Mouse (Mus musculus) G1E (cell line): Measurements from ENCODE around the gene Ap5b1. TPM values are rescaled to one million over a fixed set of nuclear protein-coding genes. Genes with fewer than 3 reads are reported as not detected.

ENCODE experiments used
- ATAC-seq: 2 replicates; pipeline ENCODE4 v1.8.0; 2016; ENCODE audit warnings: mild to moderate bottlenecking; ENCODE audit not compliant: insufficient number of reproducible peaks, poor library complexity, low FRiP score, severe bottlenecking; ENCODE audit errors: extremely low read depth
- DNase-seq: peaks from one replicate; pipeline ENCODE4 v3.0.0; 2012; ENCODE audit warnings: low spot score
- H3K27me3 ChIP-seq: 2 replicates; pipeline ENCODE4 v1.6.1; 2012; ENCODE audit warnings: mild to moderate bottlenecking, low read length, inconsistent platforms; ENCODE audit not compliant: insufficient read depth
- H3K36me3 ChIP-seq: replicated peaks from 2 replicates; pipeline ENCODE3; 2012; ENCODE audit warnings: mild to moderate bottlenecking, inconsistent platforms
- H3K4me1 ChIP-seq: 2 replicates; pipeline ENCODE4 v1.6.1; 2012; ENCODE audit warnings: low read depth, low read length, inconsistent platforms, mixed read lengths; ENCODE audit not compliant: insufficient read depth
- H3K4me3 ChIP-seq: 2 replicates; pipeline ENCODE4 v1.5.1; 2012; ENCODE audit warnings: low read depth, mild to moderate bottlenecking, inconsistent platforms, low read length, moderate library complexity, mixed read lengths
- H3K9me3 ChIP-seq: replicated peaks from 2 replicates; pipeline ENCODE4 v1.6.1; 2012; ENCODE audit warnings: inconsistent platforms
- CTCF ChIP-seq: IDR thresholded peaks from 2 replicates; pipeline ENCODE4 v1.5.1; 2012; ENCODE audit warnings: low read depth, low read length, inconsistent platforms, mixed read lengths
- GATA1 ChIP-seq: IDR thresholded peaks from 2 replicates; pipeline ENCODE4 v1.6.1; 2012; ENCODE audit warnings: borderline replicate concordance, low read length, inconsistent platforms, mixed read lengths
- GATA2 ChIP-seq: IDR thresholded peaks from 2 replicates; pipeline ENCODE4 v1.6.1; 2012; ENCODE audit warnings: low read depth, low read length, inconsistent platforms, borderline replicate concordance
- POLR2AphosphoS5 ChIP-seq: IDR thresholded peaks from 2 replicates; pipeline ENCODE4 v1.6.1; 2012; ENCODE audit warnings: low read depth, low read length, inconsistent platforms; ENCODE audit not compliant: insufficient replicate concordance
- TAL1 ChIP-seq: conservative IDR thresholded peaks from 2 replicates; pipeline ENCODE4 v1.6.1; 2012; ENCODE audit warnings: low read depth, low read length, inconsistent platforms, mixed read lengths
- polyA plus RNA-seq: library from polyadenylated mRNA; stranded (reverse); fragments of >175 nt; gene quantifications from 2 replicates; pipeline ENCODE4 v1.2.3, GENCODE M21; 2012
- total RNA-seq, 2 experiments: library from RNA; stranded (forward) in 1 of 2; stranded (reverse) in 1 of 2; fragments of 200-1000 nt in 1 of 2; fragments of >200 nt in 1 of 2; fragmentation: Nextera tagmentation in 1 of 2; gene quantifications; 2 replicates each; pipeline ENCODE4 v1.2.3; 2014 to 2017

The Ap5b1 gene
- total and polyA plus RNA-seq, 3 experiments = 6.5 to 16.4 (median 11.0) TPM

DNA sequence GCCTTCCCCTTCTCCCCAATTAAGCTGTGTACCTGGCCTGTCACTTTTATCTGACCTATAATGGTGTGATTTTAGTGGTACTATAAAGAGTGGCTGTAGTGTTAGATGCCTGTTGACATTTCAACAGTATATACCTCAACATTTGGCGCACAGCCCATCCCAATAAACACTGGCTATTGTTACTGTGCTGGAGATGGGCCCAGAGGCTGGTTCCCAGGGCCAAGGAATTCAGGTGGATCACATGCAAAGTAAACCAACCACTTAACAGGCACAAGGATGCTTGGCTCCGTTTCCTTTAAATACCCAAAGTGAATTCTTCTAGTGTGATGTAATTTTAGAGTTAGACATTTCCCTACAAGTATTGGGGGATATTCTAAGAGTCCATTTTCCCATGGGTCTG, 47.1 kb downstream of the Ap5b1 start:
- peaks cover 50% of the 10 kb centered on the region for H3K4me1 ChIP-seq
- H3K4me3 ChIP-seq = no peak overlapping the region
- no peaks in the 10 kb centered on the region for H3K36me3 ChIP-seq
- TF ChIP-seq TAL1 (no peak), POLR2AphosphoS5 (no peak), GATA2 (no peak), CTCF (no peak), GATA1 (no peak)
- DNase-seq (no peak), ATAC-seq (no peak)
- no peaks in the 10 kb centered on the region for H3K9me3 ChIP-seq
- H3K27me3 ChIP-seq = no peaks in the 10 kb centered on the region

DNA sequence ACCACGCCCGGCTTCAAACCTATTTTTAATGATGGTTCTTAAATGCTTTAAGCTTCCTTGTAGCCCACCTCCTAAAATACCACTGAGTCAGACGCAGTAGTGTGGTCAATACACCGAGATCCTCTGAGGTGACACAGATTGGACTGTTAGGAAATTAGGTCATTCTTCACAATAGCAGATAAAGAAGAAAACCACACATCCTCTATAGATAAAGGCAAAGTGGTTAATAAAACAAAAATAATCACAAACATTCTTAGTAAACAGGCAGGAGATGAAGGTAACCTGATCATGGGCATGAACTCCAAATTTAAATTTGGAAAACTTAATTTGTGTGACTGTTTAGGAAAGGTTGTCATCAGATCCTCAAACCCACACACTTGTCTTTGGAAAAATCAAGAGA, 52.2 kb downstream of the Ap5b1 start:
- DNase-seq (no peak), ATAC-seq (no peak)
- Histone ChIP-seq H3K36me3 (no peaks in the 10 kb centered on the region), H3K27me3 (peaks cover 13% of the 10 kb centered on the region; the same call in 1 of the 2 replicates), H3K4me3 (no peak overlapping the region), H3K4me1 (peaks cover 26% of the 10 kb centered on the region), H3K9me3 (no peaks in the 10 kb centered on the region)
- TF ChIP-seq TAL1 = no peak

Other genes starting within 250 kb of the Ap5b1 start
Only the 20 nearest of the 29 such genes appear.
- gene Drap1, start 143.0 kb upstream of the Ap5b1 start, total RNA-seq (2014; fragmentation: Nextera tagmentation) = 44.6 and 46.0 TPM in 2 replicates
- 81.5 and 87.0 TPM in 2 replicates for gene Drap1, start 143.0 kb upstream of the Ap5b1 start, total RNA-seq (2017)
- 305 and 329 TPM in 2 replicates for gene Drap1, start 143.0 kb upstream of the Ap5b1 start, polyA plus RNA-seq
- gene AI837181, start 142.9 kb upstream of the Ap5b1 start, total RNA-seq (2014; fragmentation: Nextera tagmentation) = 29.8 and 30.5 TPM in 2 replicates
- 10.2 and 10.5 TPM in 2 replicates for gene AI837181, start 142.9 kb upstream of the Ap5b1 start, total RNA-seq (2017)
- gene AI837181, start 142.9 kb upstream of the Ap5b1 start, polyA plus RNA-seq = 59.5 and 68.5 TPM in 2 replicates
- 0.90 and 3.0 TPM in 2 replicates for gene Fosl1, start 120.5 kb upstream of the Ap5b1 start, total RNA-seq (2014; fragmentation: Nextera tagmentation)
- gene Fosl1, start 120.5 kb upstream of the Ap5b1 start, total RNA-seq (2017) = 1.9 and 2.3 TPM in 2 replicates
- 3.4 and 3.6 TPM in 2 replicates for gene Fosl1, start 120.5 kb upstream of the Ap5b1 start, polyA plus RNA-seq
- gene Ccdc85b, start 110.1 kb upstream of the Ap5b1 start, total RNA-seq (2014; fragmentation: Nextera tagmentation) = 1.9 and 3.3 TPM in 2 replicates
- gene Ccdc85b, start 110.1 kb upstream of the Ap5b1 start, total RNA-seq (2017) = 3.0 and 4.1 TPM in 2 replicates
- gene Ccdc85b, start 110.1 kb upstream of the Ap5b1 start, polyA plus RNA-seq = 13.1 and 16.9 TPM in 2 replicates
- 50.8 and 53.9 TPM in 2 replicates for gene Fibp, start 107.4 kb upstream of the Ap5b1 start, total RNA-seq (2014; fragmentation: Nextera tagmentation)
- 71.8 and 104 TPM in 2 replicates for gene Fibp, start 107.4 kb upstream of the Ap5b1 start, total RNA-seq (2017)
- gene Fibp, start 107.4 kb upstream of the Ap5b1 start, polyA plus RNA-seq = 42.8 and 162 TPM in 2 replicates
- not detected in 2 replicates for gene Ctsw, start 99.5 kb upstream of the Ap5b1 start, total RNA-seq (2014; fragmentation: Nextera tagmentation)
- not detected in 2 replicates for gene Ctsw, start 99.5 kb upstream of the Ap5b1 start, total RNA-seq (2017)
- gene Ctsw, start 99.5 kb upstream of the Ap5b1 start, polyA plus RNA-seq = not detected in 2 replicates
- 4.1 and 6.7 TPM in 2 replicates for gene Efemp2, start 94.1 kb upstream of the Ap5b1 start, total RNA-seq (2014; fragmentation: Nextera tagmentation)
- 4.6 and 6.6 TPM in 2 replicates for gene Efemp2, start 94.1 kb upstream of the Ap5b1 start, total RNA-seq (2017)
- 3.0 and 3.1 TPM in 2 replicates for gene Efemp2, start 94.1 kb upstream of the Ap5b1 start, polyA plus RNA-seq
- gene Mus81, start 79.6 kb upstream of the Ap5b1 start, total RNA-seq (2014; fragmentation: Nextera tagmentation) = 16.8 and 38.0 TPM in 2 replicates
- gene Mus81, start 79.6 kb upstream of the Ap5b1 start, total RNA-seq (2017) = 16.0 and 22.9 TPM in 2 replicates
- gene Mus81, start 79.6 kb upstream of the Ap5b1 start, polyA plus RNA-seq = 17.1 and 19.5 TPM in 2 replicates
- gene Cfl1, start 77.6 kb upstream of the Ap5b1 start, total RNA-seq (2014; fragmentation: Nextera tagmentation) = 1,228 and 1,288 TPM in 2 replicates
- gene Cfl1, start 77.6 kb upstream of the Ap5b1 start, total RNA-seq (2017) = 1,086 and 1,192 TPM in 2 replicates
- gene Cfl1, start 77.6 kb upstream of the Ap5b1 start, polyA plus RNA-seq = 853 and 1,308 TPM in 2 replicates
- gene 1700020D05Rik, start 64.2 kb upstream of the Ap5b1 start, total RNA-seq (2014; fragmentation: Nextera tagmentation) = 0.73 and 4.0 TPM in 2 replicates
- gene 1700020D05Rik, start 64.2 kb upstream of the Ap5b1 start, total RNA-seq (2017) = 2.1 and 2.7 TPM in 2 replicates
- 0.12 and 0.36 TPM in 2 replicates for gene 1700020D05Rik, start 64.2 kb upstream of the Ap5b1 start, polyA plus RNA-seq
- gene Snx32, start 57.5 kb upstream of the Ap5b1 start, total RNA-seq (2014; fragmentation: Nextera tagmentation) = 9.8 and 12.6 TPM in 2 replicates
- gene Snx32, start 57.5 kb upstream of the Ap5b1 start, total RNA-seq (2017) = 12.0 and 13.3 TPM in 2 replicates
- 1.6 and 2.0 TPM in 2 replicates for gene Snx32, start 57.5 kb upstream of the Ap5b1 start, polyA plus RNA-seq
- gene Ovol1, start 7.4 kb upstream of the Ap5b1 start, total RNA-seq (2014; fragmentation: Nextera tagmentation) = not detected in 2 replicates
- 0.05 and 0.06 TPM in 2 replicates for gene Ovol1, start 7.4 kb upstream of the Ap5b1 start, total RNA-seq (2017)
- gene Ovol1, start 7.4 kb upstream of the Ap5b1 start, polyA plus RNA-seq = not detected in 2 replicates
- 19.7 and 30.8 TPM in 2 replicates for gene Rnaseh2c, start 33.8 kb downstream of the Ap5b1 start, total RNA-seq (2014; fragmentation: Nextera tagmentation)
- gene Rnaseh2c, start 33.8 kb downstream of the Ap5b1 start, total RNA-seq (2017) = 75.5 and 103 TPM in 2 replicates
- 277 and 315 TPM in 2 replicates for gene Rnaseh2c, start 33.8 kb downstream of the Ap5b1 start, polyA plus RNA-seq
- gene Kat5, start 42.2 kb downstream of the Ap5b1 start, total RNA-seq (2014; fragmentation: Nextera tagmentation) = 40.1 and 43.0 TPM in 2 replicates
- 100 and 106 TPM in 2 replicates for gene Kat5, start 42.2 kb downstream of the Ap5b1 start, total RNA-seq (2017)
- 81.9 and 86.0 TPM in 2 replicates for gene Kat5, start 42.2 kb downstream of the Ap5b1 start, polyA plus RNA-seq
- gene Rela, start 69.5 kb downstream of the Ap5b1 start, total RNA-seq (2014; fragmentation: Nextera tagmentation) = 43.2 and 60.7 TPM in 2 replicates
- 33.0 and 37.9 TPM in 2 replicates for gene Rela, start 69.5 kb downstream of the Ap5b1 start, total RNA-seq (2017)
- gene Rela, start 69.5 kb downstream of the Ap5b1 start, polyA plus RNA-seq = 77.0 and 108 TPM in 2 replicates
- gene Sipa1, start 95.7 kb downstream of the Ap5b1 start, total RNA-seq (2014; fragmentation: Nextera tagmentation) = 14.9 and 33.7 TPM in 2 replicates
- gene Sipa1, start 95.7 kb downstream of the Ap5b1 start, total RNA-seq (2017) = 10.3 and 13.5 TPM in 2 replicates
- 88.4 and 107 TPM in 2 replicates for gene Sipa1, start 95.7 kb downstream of the Ap5b1 start, polyA plus RNA-seq
- gene Map3k11, start 120.7 kb downstream of the Ap5b1 start, total RNA-seq (2014; fragmentation: Nextera tagmentation) = 18.3 and 23.3 TPM in 2 replicates
- gene Map3k11, start 120.7 kb downstream of the Ap5b1 start, total RNA-seq (2017) = 22.2 and 22.8 TPM in 2 replicates
- 145 and 163 TPM in 2 replicates for gene Map3k11, start 120.7 kb downstream of the Ap5b1 start, polyA plus RNA-seq
- 50.7 and 51.0 TPM in 2 replicates for gene Pcnx3, start 120.9 kb downstream of the Ap5b1 start, total RNA-seq (2014; fragmentation: Nextera tagmentation)
- 13.6 and 16.1 TPM in 2 replicates for gene Pcnx3, start 120.9 kb downstream of the Ap5b1 start, total RNA-seq (2017)
- gene Pcnx3, start 120.9 kb downstream of the Ap5b1 start, polyA plus RNA-seq = 178 and 200 TPM in 2 replicates
- gene Kcnk7, start 136.3 kb downstream of the Ap5b1 start, total RNA-seq (2014; fragmentation: Nextera tagmentation) = not detected in 2 replicates
- gene Kcnk7, start 136.3 kb downstream of the Ap5b1 start, total RNA-seq (2017) = not detected in 2 replicates
- gene Kcnk7, start 136.3 kb downstream of the Ap5b1 start, polyA plus RNA-seq = 0.07 and 0.10 TPM in 2 replicates
- 20.8 and 34.1 TPM in 2 replicates for gene Ehbp1l1, start 158.3 kb downstream of the Ap5b1 start, total RNA-seq (2014; fragmentation: Nextera tagmentation)
- 45.5 and 45.7 TPM in 2 replicates for gene Ehbp1l1, start 158.3 kb downstream of the Ap5b1 start, total RNA-seq (2017)
- 85.9 and 88.3 TPM in 2 replicates for gene Ehbp1l1, start 158.3 kb downstream of the Ap5b1 start, polyA plus RNA-seq